Mouse (Mus musculus): ENCODE measurements around the gene B3gnt8. TPM values are rescaled to one million over a fixed set of nuclear protein-coding genes. Genes with fewer than 3 reads are reported as not detected.

The B3gnt8 gene
- polyA plus RNA-seq (2015; fragmentation: Nextera tagmentation; extraction: Ambion mirVana): 3.1 and 3.4 TPM in 2 replicates

GRCm38 (mm10) chr7:25626509-25627430 is at the start of gene B3gnt8:
Gene B3gnt8, plus strand, starts transcription at chr7:25626654.

GRCm38 (mm10) chr7:25615706-25616011 is 10.8 kb upstream of the B3gnt8 start, which contains the start of gene Erich4:
Gene Erich4, minus strand, starts transcription at chr7:25615892.

GRCm38 (mm10) chr7:25618865-25619721 is 7.4 kb upstream of the B3gnt8 start, which contains the start of gene Dmac2:
Gene Dmac2, plus strand, starts transcription at chr7:25619414.

GRCm38 (mm10) chr7:25658657-25659472 is 32.4 kb downstream of the B3gnt8 start, which contains the start of the genes Bckdha and Exosc5:
Gene Bckdha, minus strand, starts transcription at chr7:25658981.
Gene Exosc5, plus strand, starts transcription at chr7:25659164.

GRCm38 (mm10) chr7:25674719-25675300 is 48.4 kb downstream of the B3gnt8 start, which contains the start of gene Tmem91:
Gene Tmem91, minus strand, starts transcription at chr7:25675166.

GRCm38 (mm10) chr7:25680514-25681258 is 54.2 kb downstream of the B3gnt8 start, which contains the start of gene B9d2:
Gene B9d2, plus strand, starts transcription at chr7:25680780.

Other genes with a start within 250 kb of the B3gnt8 start
- gene Lipe, start 227.9 kb upstream of the B3gnt8 start, polyA plus RNA-seq (2015; fragmentation: Nextera tagmentation; extraction: Ambion mirVana): 20.7 and 82.3 TPM in 2 replicates
- not detected in 2 replicates for gene Cxcl17, start 213.8 kb upstream of the B3gnt8 start, polyA plus RNA-seq (2015; fragmentation: Nextera tagmentation; extraction: Ambion mirVana)
- 4.0 and 4.1 TPM in 2 replicates for gene Ceacam1, start 149.1 kb upstream of the B3gnt8 start, polyA plus RNA-seq (2015; fragmentation: Nextera tagmentation; extraction: Ambion mirVana)
- not detected in 2 replicates for gene Ceacam2, start 86.8 kb upstream of the B3gnt8 start, polyA plus RNA-seq (2015; fragmentation: Nextera tagmentation; extraction: Ambion mirVana)
- gene Erich4, start 10.8 kb upstream of the B3gnt8 start, polyA plus RNA-seq (2015; fragmentation: Nextera tagmentation; extraction: Ambion mirVana): not detected in 2 replicates
- gene Dmac2, start 7.2 kb upstream of the B3gnt8 start, polyA plus RNA-seq (2015; fragmentation: Nextera tagmentation; extraction: Ambion mirVana): 28.5 and 29.4 TPM in 2 replicates
- gene Bckdha, start 32.3 kb downstream of the B3gnt8 start, polyA plus RNA-seq (2015; fragmentation: Nextera tagmentation; extraction: Ambion mirVana): 68.8 and 82.8 TPM in 2 replicates
- 30.1 and 33.2 TPM in 2 replicates for gene Exosc5, start 32.5 kb downstream of the B3gnt8 start, polyA plus RNA-seq (2015; fragmentation: Nextera tagmentation; extraction: Ambion mirVana)
- 0.46 and 0.83 TPM in 2 replicates for gene Tmem91, start 48.5 kb downstream of the B3gnt8 start, polyA plus RNA-seq (2015; fragmentation: Nextera tagmentation; extraction: Ambion mirVana)
- gene B9d2, start 54.1 kb downstream of the B3gnt8 start, polyA plus RNA-seq (2015; fragmentation: Nextera tagmentation; extraction: Ambion mirVana): 17.0 and 18.4 TPM in 2 replicates
- gene Tgfb1, start 60.3 kb downstream of the B3gnt8 start, polyA plus RNA-seq (2015; fragmentation: Nextera tagmentation; extraction: Ambion mirVana): 1.3 and 2.0 TPM in 2 replicates
- gene Ccdc97, start 92.4 kb downstream of the B3gnt8 start, polyA plus RNA-seq (2015; fragmentation: Nextera tagmentation; extraction: Ambion mirVana): 14.0 and 14.7 TPM in 2 replicates
- gene Hnrnpul1, start 128.1 kb downstream of the B3gnt8 start, polyA plus RNA-seq (2015; fragmentation: Nextera tagmentation; extraction: Ambion mirVana): 28.8 and 29.8 TPM in 2 replicates
- 77.7 and 92.7 TPM in 2 replicates for gene Axl, start 162.1 kb downstream of the B3gnt8 start, polyA plus RNA-seq (2015; fragmentation: Nextera tagmentation; extraction: Ambion mirVana)
- gene Cyp2s1, start 190.3 kb downstream of the B3gnt8 start, polyA plus RNA-seq (2015; fragmentation: Nextera tagmentation; extraction: Ambion mirVana): 0.13 and 0.62 TPM in 2 replicates

All from skeletal muscle tissue, postnatal 0 days (tissue).